Mouse (Mus musculus) hindbrain, embryonic 16.5 days (tissue): ENCODE measurements at regions not wholly inside any gene's neighbourhood (a gene's known extent, or its start where the extent isn't known, plus 50 kb on each side); places are given as distances from the start of the nearest gene placed in this dataset.

Experiments used
- ATAC-seq: fragments of 200-750 bp; cut with Nextera tagmentation; 2 replicates; pipeline ENCODE4 v1.8.0; 2017; ENCODE audit warnings: moderate TSS enrichment, moderate library complexity
- H3K27ac ChIP-seq: fragments of 300-500 bp; sonication (generic); 2 replicates; pipeline ENCODE4 v1.5.1; 2014; ENCODE audit warnings: low read depth, mild to moderate bottlenecking, control low read depth, low read length, moderate library complexity
- H3K27me3 ChIP-seq: fragments of 300-500 bp; sonication (generic); replicated peaks from 2 replicates; pipeline ENCODE4 v1.6.1; 2014; ENCODE audit warnings: low read length; ENCODE audit not compliant: control insufficient read depth, insufficient read depth
- H3K36me3 ChIP-seq: fragments of 300-500 bp; sonication (generic); 2 replicates; pipeline ENCODE4 v1.6.1; 2014; ENCODE audit warnings: mild to moderate bottlenecking, low read length, moderate library complexity, mixed read lengths; ENCODE audit not compliant: control insufficient read depth, insufficient read depth
- H3K4me1 ChIP-seq: fragments of 300-500 bp; sonication (generic); 2 replicates; pipeline ENCODE4 v1.6.1; 2014; ENCODE audit warnings: low read depth, low read length; ENCODE audit not compliant: control insufficient read depth, insufficient read depth
- H3K4me2 ChIP-seq: fragments of 300-500 bp; sonication (generic); 2 replicates; pipeline ENCODE4 v1.6.1; 2014; ENCODE audit warnings: mild to moderate bottlenecking, low read length, control low read depth, moderate library complexity
- H3K4me3 ChIP-seq: fragments of 300-500 bp; sonication (generic); 2 replicates; pipeline ENCODE4 v1.5.1; 2014; ENCODE audit warnings: mild to moderate bottlenecking, low read length, control low read depth, moderate library complexity
- H3K9ac ChIP-seq: fragments of 300-500 bp; sonication (generic); 2 replicates; pipeline ENCODE4 v1.6.1; 2014; ENCODE audit warnings: low read depth, mild to moderate bottlenecking, control low read depth, low read length, moderate library complexity
- H3K9me3 ChIP-seq: fragments of 300-500 bp; sonication (generic); 2 replicates; pipeline ENCODE4 v1.6.1; 2014; ENCODE audit warnings: mild to moderate bottlenecking, low read length, moderate library complexity; ENCODE audit not compliant: control insufficient read depth
- WGBS: fragments of 180-500 bp; shearing (Covaris S2); extraction: QIAGEN DNeasy Blood & Tissue Kit; methylation state at CpG from one replicate; pipeline ENCODE4 v1.1.7; 2014; 5-methylcytosine and 5-hydroxymethylcytosine counted together

DNA sequence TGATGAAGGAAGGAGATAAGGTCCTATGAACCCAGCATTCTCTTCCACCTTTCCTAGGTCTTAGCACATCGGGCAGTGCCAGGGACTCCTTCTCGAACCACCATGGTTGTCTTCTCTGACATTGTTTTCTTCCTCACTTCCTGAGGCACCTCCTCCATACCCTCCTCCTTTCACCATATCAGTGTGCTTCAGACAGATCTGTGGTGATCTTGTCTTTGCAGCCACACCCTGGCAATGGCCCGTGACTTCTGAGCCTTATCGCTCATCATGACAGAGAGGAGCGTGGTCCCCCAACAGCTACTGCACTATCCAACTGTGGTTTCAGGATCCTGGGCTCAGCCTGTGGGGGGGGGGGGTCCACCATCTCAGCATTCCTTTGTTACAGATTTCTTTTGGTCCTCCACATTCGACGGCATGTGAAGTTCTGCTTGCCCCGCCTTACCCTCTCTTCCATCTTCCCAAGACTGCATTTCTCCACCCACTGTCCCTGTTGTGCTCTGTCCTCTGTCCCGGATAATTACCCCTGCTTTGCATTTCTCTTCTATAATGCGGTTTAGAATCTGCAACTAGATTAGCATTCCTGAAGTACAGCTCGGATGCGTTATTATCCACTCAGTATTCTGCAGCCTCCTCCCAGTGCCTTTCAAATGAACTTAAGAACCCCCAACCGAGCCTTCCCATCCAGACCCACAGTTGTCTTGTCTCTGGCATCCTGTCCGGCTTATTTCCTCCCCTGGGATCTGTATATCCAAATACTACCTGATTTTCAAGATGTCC is 67.2 kb upstream of the Ccn6 start:
- no peak overlapping the region for H3K4me3 ChIP-seq
- H3K9me3 ChIP-seq: no peaks in the 10 kb centered on the region
- H3K36me3 ChIP-seq: no peaks in the 10 kb centered on the region
- 43% methylated on average over 14 of the region's 14 CpGs for WGBS
- H3K4me1 ChIP-seq: peaks cover 21% of the 10 kb centered on the region
- no peak overlapping the region for H3K4me2 ChIP-seq
- H3K27ac ChIP-seq: no peak overlapping the region
- no peaks in the 10 kb centered on the region for H3K27me3 ChIP-seq
- H3K9ac ChIP-seq: no peak overlapping the region
- peak; percentile 18; the same call in 1 of the 2 replicates for ATAC-seq

DNA sequence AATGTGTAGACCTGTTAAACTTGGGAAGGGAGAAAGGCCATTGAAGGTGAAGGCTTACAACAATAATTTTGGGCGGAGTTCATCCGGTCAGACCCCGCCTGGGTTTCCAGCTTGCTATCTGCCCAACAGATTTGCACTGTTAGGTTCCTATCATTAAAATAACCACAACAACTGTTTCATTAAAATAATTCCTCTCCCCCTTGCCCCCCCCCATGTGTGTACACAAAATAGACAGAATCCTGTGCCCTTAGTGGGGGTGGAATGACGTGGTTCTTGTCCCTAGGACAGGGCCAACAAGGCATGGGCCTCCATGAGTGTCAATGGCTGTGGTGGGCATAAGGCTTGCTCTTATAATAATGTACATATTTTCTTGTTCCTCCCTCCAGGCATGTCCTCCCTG is 65.6 kb upstream of the Ccn6 start:
- 94% methylated on average over 4 of the region's 4 CpGs for WGBS
- Histone ChIP-seq H3K9ac (no peak overlapping the region), H3K4me2 (no peak overlapping the region), H3K4me3 (no peak overlapping the region), H3K27me3 (no peaks in the 10 kb centered on the region), H3K36me3 (no peaks in the 10 kb centered on the region), H3K4me1 (peaks cover 21% of the 10 kb centered on the region), H3K9me3 (no peaks in the 10 kb centered on the region), H3K27ac (no peak overlapping the region)
- no peak for ATAC-seq

DNA sequence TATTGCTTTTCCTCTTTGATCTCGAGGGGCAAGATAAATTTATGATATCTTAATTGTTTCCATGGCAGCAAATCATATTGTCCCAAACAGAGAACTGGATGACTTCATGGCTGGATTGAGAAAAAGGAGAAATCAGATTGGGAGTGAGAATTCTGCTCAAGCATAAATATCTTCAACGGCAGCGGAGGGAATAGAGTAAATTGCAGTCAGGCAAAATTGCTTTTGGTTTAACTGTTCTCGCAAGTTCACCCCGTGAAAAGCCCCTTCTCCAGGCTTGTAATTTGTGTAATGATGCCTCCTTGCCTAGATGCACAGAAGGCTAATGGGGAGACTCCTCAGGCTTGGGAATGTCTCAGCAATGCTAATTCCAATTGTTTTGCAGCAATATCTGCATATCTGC is 64.4 kb upstream of the Ccn6 start:
- Histone ChIP-seq H3K4me1 (peaks cover 21% of the 10 kb centered on the region), H3K27me3 (no peaks in the 10 kb centered on the region), H3K4me3 (peak overlapping the region; percentile 28), H3K9me3 (no peaks in the 10 kb centered on the region), H3K36me3 (no peaks in the 10 kb centered on the region), H3K4me2 (peak overlapping the region; percentile 56), H3K27ac (peak overlapping the region; percentile 77), H3K9ac (peak overlapping the region; percentile 44; the same call in 1 of the 2 replicates)
- peak; percentile 40; the same call in 1 of the 2 replicates for ATAC-seq
- 20% methylated on average over 5 of the region's 5 CpGs for WGBS

DNA sequence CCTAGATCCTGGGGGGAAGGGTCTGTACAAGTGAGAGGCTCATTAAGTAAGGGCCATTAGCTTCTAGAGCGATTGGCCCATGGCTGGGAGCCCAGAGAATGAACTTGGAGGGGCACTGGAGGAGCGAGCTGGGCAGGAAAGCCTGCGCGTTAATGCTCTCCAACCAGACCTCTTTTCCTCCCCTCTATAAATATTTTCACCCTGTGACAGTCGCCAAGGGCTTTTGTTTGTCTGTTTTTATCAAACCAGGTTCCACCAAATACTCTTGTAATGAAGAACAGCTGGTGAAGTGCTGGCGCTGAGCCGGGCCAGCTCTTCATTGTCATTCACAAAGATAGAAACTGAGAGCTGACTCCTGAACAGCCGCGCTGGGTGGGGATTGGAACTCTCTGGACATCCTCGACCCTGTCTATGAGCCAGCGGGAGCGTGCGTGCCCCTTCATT is 63.9 kb upstream of the Ccn6 start:
- Histone ChIP-seq H3K4me3 (peak overlapping the region; percentile 28), H3K36me3 (no peaks in the 10 kb centered on the region)

DNA sequence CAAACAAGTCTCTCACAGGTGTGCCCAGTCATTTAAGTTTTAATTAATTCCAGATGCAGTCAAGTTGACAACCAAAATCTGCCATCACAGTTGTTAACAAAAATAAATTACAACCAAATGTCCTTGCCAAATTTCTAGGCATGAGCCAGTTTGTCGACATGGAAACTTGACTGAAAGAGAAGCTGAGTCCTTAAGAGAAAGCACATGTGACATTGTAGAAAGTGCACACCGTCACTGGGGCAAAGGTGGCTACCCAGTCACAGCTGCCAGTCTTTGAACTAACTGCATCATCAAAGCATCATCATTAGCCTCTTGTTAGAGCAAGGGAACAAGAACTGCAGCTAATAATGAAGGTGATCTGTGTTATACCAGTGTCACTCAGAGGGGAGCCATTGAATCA is 62.9 kb upstream of the Ccn6 start:
- no peaks in the 10 kb centered on the region for H3K27me3 ChIP-seq
- H3K4me1 ChIP-seq: peaks cover 21% of the 10 kb centered on the region
- H3K36me3 ChIP-seq: no peaks in the 10 kb centered on the region
- no peak for ATAC-seq
- no peak overlapping the region for H3K4me2 ChIP-seq
- H3K9me3 ChIP-seq: no peaks in the 10 kb centered on the region
- no peak overlapping the region for H3K4me3 ChIP-seq
- WGBS: 35% methylated on average over 2 of the region's 2 CpGs
- no peak overlapping the region for H3K9ac ChIP-seq
- H3K27ac ChIP-seq: no peak overlapping the region

More for the DNA sequence above, 63.9 kb upstream of the Ccn6 start:
- WGBS: 11% methylated on average over 13 of the region's 13 CpGs
- Histone ChIP-seq H3K4me2 (peak overlapping the region; percentile 56), H3K9me3 (no peaks in the 10 kb centered on the region), H3K9ac (peak overlapping the region; percentile 44; the same call in 1 of the 2 replicates), H3K27me3 (no peaks in the 10 kb centered on the region), H3K4me1 (peaks cover 21% of the 10 kb centered on the region), H3K27ac (peak overlapping the region; percentile 77)
- peak; percentile 83 for ATAC-seq

DNA sequence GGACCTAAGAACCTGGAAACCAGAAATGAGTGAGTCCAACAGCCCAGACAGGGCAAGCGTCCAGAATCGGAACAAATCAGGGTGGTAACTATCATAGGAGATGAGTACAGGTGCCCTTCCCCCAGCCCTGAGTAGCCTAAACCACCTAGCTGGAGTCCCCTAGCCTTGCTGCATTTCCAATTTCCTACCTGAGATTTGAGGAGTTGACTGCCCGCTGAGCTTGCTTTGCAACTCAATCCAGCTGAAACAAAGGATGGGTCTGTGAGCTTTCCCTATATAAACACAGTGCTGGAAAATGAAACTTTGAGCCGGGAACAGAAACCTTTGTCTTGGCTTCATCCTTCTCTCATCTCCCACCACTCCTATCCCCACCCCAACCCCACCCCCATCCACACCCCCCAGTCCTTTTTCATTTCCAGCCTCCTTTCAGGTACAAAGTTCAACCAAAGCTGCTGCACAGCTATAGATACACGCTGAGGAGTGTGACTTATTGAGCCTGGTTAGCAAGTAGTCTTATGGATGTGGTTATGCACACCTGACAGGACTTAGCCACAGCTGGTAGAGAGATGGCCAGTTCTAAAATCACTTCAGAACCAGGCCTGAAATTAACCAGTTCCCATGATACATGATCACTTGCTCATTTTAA is 61.0 kb upstream of the Ccn6 start:
- H3K27me3 ChIP-seq: no peaks in the 10 kb centered on the region
- H3K9me3 ChIP-seq: no peaks in the 10 kb centered on the region
- no peak overlapping the region for H3K9ac ChIP-seq
- WGBS: 51% methylated on average over 5 of the region's 5 CpGs
- no peak overlapping the region for H3K4me3 ChIP-seq
- ATAC-seq: no peak
- no peak overlapping the region for H3K27ac ChIP-seq
- H3K4me1 ChIP-seq: peaks cover 19% of the 10 kb centered on the region
- no peak overlapping the region for H3K4me2 ChIP-seq
- no peaks in the 10 kb centered on the region for H3K36me3 ChIP-seq

DNA sequence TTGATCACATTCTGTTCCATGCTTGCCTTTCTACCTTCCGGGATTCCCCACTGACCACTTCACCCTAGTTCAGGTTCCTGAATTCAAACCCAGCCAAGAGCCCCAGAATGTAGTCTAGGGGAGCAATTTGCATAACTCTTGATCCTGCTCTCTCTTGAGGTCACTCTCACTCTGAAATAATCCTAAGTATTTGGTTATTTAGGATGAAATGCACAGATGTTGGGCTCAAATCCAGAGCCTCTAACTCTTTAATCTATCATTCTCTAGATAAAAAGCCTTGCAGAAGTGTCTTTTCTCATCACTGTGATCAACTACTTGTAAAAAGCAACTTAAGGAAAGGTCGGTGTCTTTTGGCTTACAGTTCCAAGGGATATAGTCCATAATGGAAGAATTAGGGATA is 57.4 kb upstream of the Ccn6 start:
- 88% methylated on average over 2 of the region's 2 CpGs for WGBS
- Histone ChIP-seq H3K9ac (no peak overlapping the region), H3K27me3 (no peaks in the 10 kb centered on the region), H3K4me2 (no peak overlapping the region), H3K27ac (no peak overlapping the region), H3K4me3 (no peak overlapping the region), H3K9me3 (no peaks in the 10 kb centered on the region), H3K36me3 (no peaks in the 10 kb centered on the region), H3K4me1 (no peaks in the 10 kb centered on the region)
- ATAC-seq: no peak

DNA sequence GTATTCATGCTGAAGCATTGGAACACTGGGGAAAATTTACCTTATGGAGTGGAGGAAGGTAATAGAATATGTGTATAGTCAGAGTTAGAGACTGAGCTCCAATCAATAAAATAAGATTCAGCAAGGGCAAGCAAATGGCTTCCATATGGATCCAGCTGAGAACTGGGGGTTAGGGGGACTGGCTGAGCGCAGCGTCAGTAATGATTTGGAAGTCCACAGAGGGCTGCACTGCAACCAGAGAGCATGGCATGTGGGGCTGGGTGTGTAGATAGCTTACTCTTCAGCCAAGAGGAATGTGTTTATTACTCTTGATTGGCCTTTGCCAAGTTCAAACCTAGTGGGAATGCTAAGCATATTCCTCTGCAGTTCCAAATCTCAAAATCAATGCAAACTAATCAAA is 55.8 kb upstream of the Ccn6 start:
- no peak overlapping the region for H3K9ac ChIP-seq
- H3K9me3 ChIP-seq: no peaks in the 10 kb centered on the region
- no peaks in the 10 kb centered on the region for H3K36me3 ChIP-seq
- 69% methylated on average over 2 of the region's 2 CpGs for WGBS
- ATAC-seq: no peak
- no peaks in the 10 kb centered on the region for H3K4me1 ChIP-seq
- no peaks in the 10 kb centered on the region for H3K27me3 ChIP-seq
- H3K4me2 ChIP-seq: no peak overlapping the region
- H3K4me3 ChIP-seq: no peak overlapping the region
- no peak overlapping the region for H3K27ac ChIP-seq

DNA sequence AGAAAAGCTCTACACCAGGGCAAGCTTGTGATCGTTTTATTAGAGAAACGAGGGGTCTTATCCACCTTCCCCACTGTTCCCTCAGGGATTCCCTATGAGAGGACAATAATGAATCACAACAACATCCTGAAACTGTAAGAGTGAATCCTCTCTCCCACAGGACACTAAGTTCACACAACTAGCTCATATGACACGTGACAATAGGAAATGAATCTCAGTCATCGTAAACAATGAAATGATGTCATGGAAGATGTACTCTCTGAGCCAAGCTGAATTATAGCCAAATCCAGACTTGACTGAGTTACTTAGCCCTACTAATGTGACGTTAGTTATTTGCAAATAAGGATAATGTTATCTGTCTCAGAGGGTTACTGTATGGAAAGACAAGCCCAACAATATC is 54.6 kb upstream of the Ccn6 start:
- no peak overlapping the region for H3K4me3 ChIP-seq
- 88% methylated on average over 5 of the region's 5 CpGs for WGBS
- ATAC-seq: no peak
- H3K27me3 ChIP-seq: no peaks in the 10 kb centered on the region
- H3K4me1 ChIP-seq: no peaks in the 10 kb centered on the region
- no peaks in the 10 kb centered on the region for H3K36me3 ChIP-seq
- no peak overlapping the region for H3K27ac ChIP-seq
- no peak overlapping the region for H3K4me2 ChIP-seq
- H3K9ac ChIP-seq: no peak overlapping the region
- no peaks in the 10 kb centered on the region for H3K9me3 ChIP-seq
